Mouse (Mus musculus): ENCODE measurements around the gene Etl4. TPM values are rescaled to one million over a fixed set of nuclear protein-coding genes. Genes with fewer than 3 reads are reported as not detected.
A peak's percentile ranks its signal among the peaks of the same experiment; 100 is the strongest.

Etl4 gene
- polyA plus RNA-seq, 1 experiment from 2014 or later = 32.2 TPM

DNA sequence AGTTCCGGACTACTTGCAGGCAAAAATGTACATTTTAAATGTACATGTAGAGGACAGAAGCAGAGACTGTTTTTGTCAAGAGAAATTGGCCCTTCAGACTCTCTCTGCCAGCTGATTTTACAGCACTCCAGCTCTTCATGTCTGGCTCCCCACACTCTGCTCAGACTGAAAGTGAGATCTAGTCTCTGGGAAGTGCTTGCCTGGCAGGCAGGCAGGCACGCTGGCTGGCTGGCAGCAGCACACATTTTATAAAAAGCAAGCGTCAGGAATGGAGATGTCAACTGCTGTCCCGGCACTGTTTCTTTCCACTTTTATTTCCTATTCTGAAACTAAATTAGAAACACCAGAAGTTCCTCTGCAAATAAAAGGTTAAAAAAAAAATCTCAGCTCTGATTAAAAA is 339.8 kb downstream of the Etl4 start:
- no peaks in the 10 kb centered on the region for H3K9me3 ChIP-seq
- no peak overlapping the region for H3K27ac ChIP-seq
- no peak overlapping the region for H3K9ac ChIP-seq
- no peaks in the 10 kb centered on the region for H3K4me1 ChIP-seq
- H3K36me3 ChIP-seq = no peaks in the 10 kb centered on the region
- ATAC-seq (ENCODE audit: insufficient read depth, low FRiP score, low read depth) = no peak
- no peak overlapping the region for H3K4me2 ChIP-seq
- H3K27me3 ChIP-seq (replicated peaks) = no peaks in the 10 kb centered on the region
- WGBS = 75% methylated on average over 4 of the region's 4 CpGs
- H3K4me3 ChIP-seq (replicated peaks) = no peak overlapping the region

DNA sequence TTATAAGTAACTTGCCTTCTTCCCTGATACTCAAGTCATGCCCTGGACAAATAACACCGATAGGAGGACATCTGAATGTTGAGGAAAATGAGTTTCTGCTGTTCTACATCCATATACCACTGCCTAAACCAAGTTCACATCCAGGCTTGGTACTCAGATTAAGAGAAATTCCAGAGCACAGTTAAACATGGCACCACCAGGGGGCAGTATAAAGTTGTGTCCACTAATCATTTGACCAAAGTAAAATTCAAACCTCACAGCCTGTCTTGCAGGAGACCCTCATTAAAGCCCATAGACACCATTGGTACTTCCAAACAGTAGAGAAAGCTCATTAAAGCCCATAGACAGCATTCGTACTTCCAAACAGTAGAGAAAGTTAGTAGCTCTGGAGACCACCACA is 366.5 kb downstream of the Etl4 start:
- no peak overlapping the region for H3K27ac ChIP-seq
- H3K9me3 ChIP-seq = no peaks in the 10 kb centered on the region
- H3K4me1 ChIP-seq = no peaks in the 10 kb centered on the region
- no peak overlapping the region for H3K9ac ChIP-seq
- 63% methylated on average over 2 of the region's 2 CpGs for WGBS
- H3K4me2 ChIP-seq = no peak overlapping the region
- H3K4me3 ChIP-seq (replicated peaks) = no peak overlapping the region
- no peaks in the 10 kb centered on the region for H3K27me3 ChIP-seq (replicated peaks)
- no peak for ATAC-seq (ENCODE audit: insufficient read depth, low FRiP score, low read depth)
- no peaks in the 10 kb centered on the region for H3K36me3 ChIP-seq

DNA sequence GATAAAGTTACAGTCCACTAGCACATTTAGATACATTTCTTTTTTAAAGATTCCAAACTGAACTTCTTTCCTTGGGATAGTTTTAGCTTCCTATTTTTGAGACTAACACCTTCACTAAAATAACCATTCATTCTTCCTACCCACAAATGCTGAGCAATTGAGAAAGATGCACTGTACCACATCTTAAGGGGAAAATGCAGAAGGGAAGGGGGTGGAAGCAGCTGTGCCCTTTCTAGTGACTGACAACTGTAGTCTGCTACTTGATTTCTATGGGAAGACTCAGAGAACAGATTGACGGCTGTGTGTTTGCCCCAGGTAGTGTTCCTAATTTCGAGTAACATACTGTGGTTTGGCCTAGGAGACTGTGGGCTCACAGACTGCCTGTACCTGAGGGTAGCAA is 372.3 kb downstream of the Etl4 start:
- WGBS = 70% methylated on average over 2 of the region's 2 CpGs
- no peak for ATAC-seq (ENCODE audit: insufficient read depth, low FRiP score, low read depth)
- no peaks in the 10 kb centered on the region for H3K27me3 ChIP-seq (replicated peaks)
- no peak overlapping the region for H3K27ac ChIP-seq
- no peak overlapping the region for H3K9ac ChIP-seq
- H3K9me3 ChIP-seq = no peaks in the 10 kb centered on the region
- no peak overlapping the region for H3K4me2 ChIP-seq
- H3K4me1 ChIP-seq = no peaks in the 10 kb centered on the region
- H3K4me3 ChIP-seq (replicated peaks) = no peak overlapping the region
- H3K36me3 ChIP-seq = no peaks in the 10 kb centered on the region

- Histone ChIP-seq H3K27me3 (replicated peaks) (no peaks in the 10 kb centered on the region), H3K27ac (no peak overlapping the region), H3K4me3 (replicated peaks) (no peak overlapping the region), H3K36me3 (no peaks in the 10 kb centered on the region), H3K9me3 (no peaks in the 10 kb centered on the region), H3K9ac (no peak overlapping the region), H3K4me2 (no peak overlapping the region), H3K4me1 (no peaks in the 10 kb centered on the region)
- 42% methylated on average over 2 of the region's 2 CpGs for WGBS
- ATAC-seq (ENCODE audit: insufficient read depth, low FRiP score, low read depth) = no peak; the same call in 1 of the 2 replicates
Measured at GRCm38 (mm10) chr2:20284425-20284824, 374.8 kb downstream of the Etl4 start.

DNA sequence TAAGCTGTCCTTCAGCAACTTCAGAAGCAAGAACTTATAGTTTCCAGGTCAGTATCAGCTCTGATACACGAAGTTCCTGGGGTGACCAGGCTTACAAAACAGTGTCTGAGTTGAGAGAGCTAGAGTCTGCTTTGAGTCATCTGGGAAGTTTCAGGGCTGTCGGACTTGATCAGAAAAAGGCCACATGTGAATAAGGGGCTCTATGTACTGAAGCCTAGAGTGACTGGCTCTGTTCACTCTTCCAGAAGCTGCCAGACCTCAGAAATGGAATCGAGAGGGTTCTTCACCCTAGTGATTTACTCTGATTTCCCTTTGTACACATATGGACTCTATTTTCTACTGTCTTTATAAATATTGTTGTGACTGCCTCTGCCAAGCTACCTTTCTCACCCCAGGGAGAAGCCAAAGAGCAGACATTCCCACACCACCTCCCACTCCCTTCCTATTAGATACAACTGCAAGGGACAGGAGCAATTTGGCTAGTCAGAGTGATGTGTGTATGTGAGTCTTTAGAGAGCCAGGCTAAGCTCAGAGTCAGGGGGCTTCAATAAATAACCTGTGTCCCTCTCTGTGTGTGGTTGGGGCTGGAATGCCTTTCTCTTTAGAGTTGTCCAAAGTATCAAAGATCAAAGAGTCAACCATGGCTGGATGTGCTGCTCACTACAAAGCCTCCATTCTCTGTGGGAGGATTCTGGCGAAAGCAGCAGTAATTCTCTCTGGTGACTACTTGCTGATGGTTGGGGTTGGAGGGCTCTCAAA is 381.6 kb downstream of the Etl4 start:
- Histone ChIP-seq H3K27ac (no peak overlapping the region), H3K4me2 (no peak overlapping the region), H3K4me1 (no peaks in the 10 kb centered on the region), H3K9me3 (no peaks in the 10 kb centered on the region), H3K9ac (no peak overlapping the region), H3K36me3 (no peaks in the 10 kb centered on the region), H3K27me3 (replicated peaks) (no peaks in the 10 kb centered on the region), H3K4me3 (replicated peaks) (no peak overlapping the region)
- 52% methylated on average over 4 of the region's 4 CpGs for WGBS
- ATAC-seq (ENCODE audit: insufficient read depth, low FRiP score, low read depth) = no peak

DNA sequence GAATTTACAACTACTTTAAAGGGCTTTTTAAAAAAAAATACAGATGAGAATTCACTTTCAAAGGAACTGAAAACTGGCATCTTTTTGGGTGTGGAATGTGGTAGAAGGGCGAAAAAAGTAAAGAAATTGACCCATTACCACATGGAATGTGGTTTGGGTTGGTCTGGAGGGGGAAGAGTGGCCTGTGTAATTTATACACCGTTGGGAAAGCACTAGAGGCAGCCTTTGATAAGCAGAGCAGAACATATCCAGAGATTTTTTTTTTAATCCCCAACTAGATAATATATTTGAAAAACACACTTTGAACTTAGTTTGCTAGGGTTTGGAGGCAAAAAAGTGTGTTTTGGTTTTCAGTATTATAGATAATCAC is 382.1 kb downstream of the Etl4 start:
- Histone ChIP-seq H3K9ac (no peak overlapping the region), H3K27me3 (replicated peaks) (no peaks in the 10 kb centered on the region), H3K9me3 (no peaks in the 10 kb centered on the region), H3K36me3 (no peaks in the 10 kb centered on the region), H3K27ac (no peak overlapping the region), H3K4me2 (no peak overlapping the region), H3K4me1 (no peaks in the 10 kb centered on the region), H3K4me3 (replicated peaks) (no peak overlapping the region)
- ATAC-seq (ENCODE audit: insufficient read depth, low FRiP score, low read depth) = no peak
- WGBS = 53% methylated on average over 2 of the region's 2 CpGs

DNA sequence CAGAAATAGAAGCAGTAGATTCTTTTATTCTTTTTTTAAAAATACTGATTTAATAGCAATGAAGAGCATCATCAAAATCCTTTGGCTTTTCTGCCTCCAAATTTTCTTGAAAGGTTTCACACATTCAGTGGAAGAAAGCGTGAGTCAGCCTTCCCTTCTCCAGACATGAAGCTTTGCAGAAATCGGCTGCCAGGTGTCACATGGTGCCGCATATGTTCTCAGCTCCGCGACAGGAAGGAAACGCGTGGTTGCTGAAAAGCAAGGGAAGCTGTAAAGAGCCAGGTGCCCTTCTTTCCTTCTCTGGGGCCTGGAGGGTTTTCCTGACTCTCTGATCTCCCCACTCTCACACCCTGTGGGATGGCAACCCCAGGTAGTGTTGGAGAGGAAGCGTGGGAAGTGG is 383.8 kb downstream of the Etl4 start:
- 76% methylated on average over 8 of the region's 8 CpGs for WGBS

DNA sequence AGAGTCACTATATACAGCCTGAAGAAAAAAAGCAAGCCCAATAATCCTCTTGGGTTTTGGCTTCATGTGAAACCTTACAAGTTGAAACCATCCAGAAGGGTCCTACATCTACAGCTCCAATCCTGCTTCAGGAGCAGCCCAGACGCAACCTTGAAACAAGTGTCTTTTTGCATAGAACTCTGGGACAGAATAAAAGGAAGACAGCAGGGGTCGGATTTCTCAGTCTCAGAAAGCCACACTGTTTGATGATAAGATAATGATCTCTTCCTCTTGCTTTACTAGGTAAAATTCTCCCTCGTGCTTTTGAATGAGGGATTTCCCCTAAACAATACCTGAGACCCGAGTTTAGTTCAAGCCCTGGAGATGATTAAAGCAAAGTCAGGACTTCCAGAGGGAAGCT is 385.0 kb downstream of the Etl4 start:
- no peak overlapping the region for H3K4me2 ChIP-seq
- no peaks in the 10 kb centered on the region for H3K27me3 ChIP-seq (replicated peaks)
- H3K9me3 ChIP-seq = no peaks in the 10 kb centered on the region
- H3K9ac ChIP-seq = no peak overlapping the region
- no peak overlapping the region for H3K27ac ChIP-seq
- H3K4me1 ChIP-seq = no peaks in the 10 kb centered on the region
- WGBS = 31% methylated on average over 4 of the region's 4 CpGs
- no peak overlapping the region for H3K4me3 ChIP-seq (replicated peaks)
- H3K36me3 ChIP-seq = no peaks in the 10 kb centered on the region
- no peak for ATAC-seq (ENCODE audit: insufficient read depth, low FRiP score, low read depth)

More for the DNA sequence above, 383.8 kb downstream of the Etl4 start:
- Histone ChIP-seq H3K4me1 (no peaks in the 10 kb centered on the region), H3K36me3 (no peaks in the 10 kb centered on the region), H3K4me3 (replicated peaks) (no peak overlapping the region), H3K27me3 (replicated peaks) (no peaks in the 10 kb centered on the region), H3K4me2 (no peak overlapping the region), H3K9ac (no peak overlapping the region), H3K27ac (no peak overlapping the region), H3K9me3 (no peaks in the 10 kb centered on the region)
- no peak for ATAC-seq (ENCODE audit: insufficient read depth, low FRiP score, low read depth)

- no peak for ATAC-seq (ENCODE audit: insufficient read depth, low FRiP score, low read depth)
- no peaks in the 10 kb centered on the region for H3K4me1 ChIP-seq
- no peak overlapping the region for H3K4me3 ChIP-seq (replicated peaks)
- WGBS = 87% methylated on average over 3 of the region's 3 CpGs
- H3K9ac ChIP-seq = no peak overlapping the region
- no peaks in the 10 kb centered on the region for H3K27me3 ChIP-seq (replicated peaks)
- no peaks in the 10 kb centered on the region for H3K36me3 ChIP-seq
- H3K4me2 ChIP-seq = no peak overlapping the region
- no peaks in the 10 kb centered on the region for H3K9me3 ChIP-seq
- no peak overlapping the region for H3K27ac ChIP-seq
Measured at GRCm38 (mm10) chr2:20302517-20302916, 392.9 kb downstream of the Etl4 start.

DNA sequence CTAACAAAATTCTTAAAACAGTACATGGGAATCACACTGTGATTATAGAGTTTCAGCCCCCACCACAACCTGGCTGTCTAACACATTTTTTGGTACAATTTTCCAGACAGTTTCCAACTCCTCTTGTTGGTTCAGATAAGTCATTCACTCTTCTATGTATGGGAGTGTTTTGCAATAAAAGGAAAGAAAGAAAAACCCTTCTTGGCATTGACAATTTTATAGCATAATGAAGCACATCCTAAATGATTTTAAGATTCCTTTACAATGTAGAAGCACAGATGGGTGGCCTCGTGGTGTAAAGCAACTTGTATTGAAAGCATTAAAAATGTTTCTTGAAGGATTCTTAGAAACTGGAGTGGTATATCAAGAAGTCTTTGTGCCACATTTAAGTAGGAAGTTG is 415.4 kb downstream of the Etl4 start:
- Histone ChIP-seq H3K4me3 (replicated peaks) (no peak overlapping the region), H3K36me3 (no peaks in the 10 kb centered on the region), H3K27ac (no peak overlapping the region), H3K27me3 (replicated peaks) (no peaks in the 10 kb centered on the region), H3K4me1 (no peaks in the 10 kb centered on the region), H3K9ac (no peak overlapping the region), H3K9me3 (no peaks in the 10 kb centered on the region), H3K4me2 (no peak overlapping the region)
- 68% methylated on average over 1 of the region's 1 CpGs for WGBS
- ATAC-seq (ENCODE audit: insufficient read depth, low FRiP score, low read depth) = no peak

- H3K36me3 ChIP-seq = no peaks in the 10 kb centered on the region
- no peaks in the 10 kb centered on the region for H3K27me3 ChIP-seq (replicated peaks)
- no peak overlapping the region for H3K9ac ChIP-seq
- no peak overlapping the region for H3K4me3 ChIP-seq (replicated peaks)
- no peak for ATAC-seq (ENCODE audit: insufficient read depth, low FRiP score, low read depth)
- 86% methylated on average over 6 of the region's 6 CpGs for WGBS
- H3K9me3 ChIP-seq = no peaks in the 10 kb centered on the region
- no peak overlapping the region for H3K4me2 ChIP-seq
- H3K27ac ChIP-seq = no peak overlapping the region
- H3K4me1 ChIP-seq = peaks cover 5% of the 10 kb centered on the region; the same call in 1 of the 2 replicates
Measured at GRCm38 (mm10) chr2:20336176-20336575, 426.6 kb downstream of the Etl4 start.

GRCm38 (mm10) chr2:20339016-20339734 is 429.6 kb downstream of the Etl4 start:
- no peak overlapping the region for H3K27ac ChIP-seq

More at GRCm38 (mm10) chr2:20339016-20339734, 429.6 kb downstream of the Etl4 start:
- WGBS = 48% methylated on average over 7 of the region's 7 CpGs
- ATAC-seq (ENCODE audit: insufficient read depth, low FRiP score, low read depth) = peak; percentile 27; the same call in 1 of the 2 replicates
- Histone ChIP-seq H3K9ac (no peak overlapping the region), H3K4me3 (replicated peaks) (peak overlapping the region; percentile 8; the same call in 1 of the 2 replicates), H3K4me2 (peak overlapping the region; percentile 34), H3K9me3 (no peaks in the 10 kb centered on the region), H3K36me3 (no peaks in the 10 kb centered on the region), H3K27me3 (replicated peaks) (no peaks in the 10 kb centered on the region), H3K4me1 (peaks cover 5% of the 10 kb centered on the region; the same call in 1 of the 2 replicates)
